Mouse (Mus musculus): Measurements from ENCODE around the gene Tob2. TPM values are rescaled to one million over a fixed set of nuclear protein-coding genes. Genes with fewer than 3 reads are reported as not detected.

The Tob2 gene
- polyA plus RNA-seq, 1 experiment: 21.0 TPM

- peaks cover 7% of the 10 kb centered on the region; the same call in 1 of the 2 replicates for H3K4me1 ChIP-seq (ENCODE audit: control insufficient read depth, insufficient read depth, low read length)
- TF ChIP-seq POLR2A (IDR thresholded peaks at IDR 0.05; ENCODE audit: extremely low read depth, insufficient read depth, low read length): no peak
- TF ChIP-seq CTCF (IDR thresholded peaks at IDR 0.05; ENCODE audit: extremely low read depth, insufficient read depth, low read length): no peak
- no peak overlapping the region for H3K4me3 ChIP-seq (ENCODE audit: insufficient read depth, low read length)
- no peak overlapping the region for H3K27ac ChIP-seq (ENCODE audit: insufficient read depth, low read length)
These were observed 40.2 kb downstream of the Tob2 start for GRCm38 (mm10) chr15:81818404-81818803.

GRCm38 (mm10) chr15:81814716-81815370 is 43.8 kb downstream of the Tob2 start:
- TF ChIP-seq POLR2A (IDR thresholded peaks at IDR 0.05; ENCODE audit: extremely low read depth, insufficient read depth, low read length) (0 out of 2 replicates have a peak, but pooled peaks have one; percentile 18), CTCF (IDR thresholded peaks at IDR 0.05; ENCODE audit: extremely low read depth, insufficient read depth, low read length) (no peak)

GRCm38 (mm10) chr15:81813986-81814705 is 44.5 kb downstream of the Tob2 start:
- Histone ChIP-seq H3K4me3 (ENCODE audit: insufficient read depth, low read length) (no peak overlapping the region), H3K27ac (ENCODE audit: insufficient read depth, low read length) (peak overlapping the region; percentile 0; the same call in 1 of the 2 replicates), H3K4me1 (ENCODE audit: control insufficient read depth, insufficient read depth, low read length) (peaks cover 13% of the 10 kb centered on the region; the same call in 1 of the 2 replicates)
- no peak for TF ChIP-seq CTCF (IDR thresholded peaks at IDR 0.05; ENCODE audit: extremely low read depth, insufficient read depth, low read length)
- no peak for TF ChIP-seq POLR2A (IDR thresholded peaks at IDR 0.05; ENCODE audit: extremely low read depth, insufficient read depth, low read length)

More at GRCm38 (mm10) chr15:81814716-81815370, 43.8 kb downstream of the Tob2 start:
- Histone ChIP-seq H3K27ac (ENCODE audit: insufficient read depth, low read length) (no peak overlapping the region), H3K4me1 (ENCODE audit: control insufficient read depth, insufficient read depth, low read length) (peaks cover 13% of the 10 kb centered on the region; the same call in 1 of the 2 replicates), H3K4me3 (ENCODE audit: insufficient read depth, low read length) (no peak overlapping the region)

GRCm38 (mm10) chr15:81812696-81813631 is 45.6 kb downstream of the Tob2 start:
- Histone ChIP-seq H3K4me3 (ENCODE audit: insufficient read depth, low read length) (peak overlapping the region; percentile 52), H3K4me1 (ENCODE audit: control insufficient read depth, insufficient read depth, low read length) (peaks cover 16% of the 10 kb centered on the region; the same call in 1 of the 2 replicates), H3K27ac (ENCODE audit: insufficient read depth, low read length) (peak overlapping the region; percentile 73)
- TF ChIP-seq CTCF (IDR thresholded peaks at IDR 0.05; ENCODE audit: extremely low read depth, insufficient read depth, low read length) (no peak), POLR2A (IDR thresholded peaks at IDR 0.05; ENCODE audit: extremely low read depth, insufficient read depth, low read length) (no peak)

GRCm38 (mm10) chr15:81812287-81812686 is 46.3 kb downstream of the Tob2 start:
- TF ChIP-seq CTCF (IDR thresholded peaks at IDR 0.05; ENCODE audit: extremely low read depth, insufficient read depth, low read length) (no peak), POLR2A (IDR thresholded peaks at IDR 0.05; ENCODE audit: extremely low read depth, insufficient read depth, low read length) (0 out of 2 replicates have a peak, but pooled peaks have one; percentile 13)
- peaks cover 16% of the 10 kb centered on the region; the same call in 1 of the 2 replicates for H3K4me1 ChIP-seq (ENCODE audit: control insufficient read depth, insufficient read depth, low read length)
- peak overlapping the region; percentile 52 for H3K4me3 ChIP-seq (ENCODE audit: insufficient read depth, low read length)
- peak overlapping the region; percentile 73 for H3K27ac ChIP-seq (ENCODE audit: insufficient read depth, low read length)

GRCm38 (mm10) chr15:81811599-81811996 is 47.0 kb downstream of the Tob2 start:
- TF ChIP-seq POLR2A (IDR thresholded peaks at IDR 0.05; ENCODE audit: extremely low read depth, insufficient read depth, low read length) (no peak), CTCF (IDR thresholded peaks at IDR 0.05; ENCODE audit: extremely low read depth, insufficient read depth, low read length) (no peak)
- Histone ChIP-seq H3K4me1 (ENCODE audit: control insufficient read depth, insufficient read depth, low read length) (peaks cover 16% of the 10 kb centered on the region; the same call in 1 of the 2 replicates), H3K4me3 (ENCODE audit: insufficient read depth, low read length) (peak overlapping the region; percentile 52), H3K27ac (ENCODE audit: insufficient read depth, low read length) (peak overlapping the region; percentile 73)

GRCm38 (mm10) chr15:81810671-81811598 is 47.7 kb downstream of the Tob2 start:
- TF ChIP-seq POLR2A (IDR thresholded peaks at IDR 0.05; ENCODE audit: extremely low read depth, insufficient read depth, low read length): peak; percentile 72
- TF ChIP-seq CTCF (IDR thresholded peaks at IDR 0.05; ENCODE audit: extremely low read depth, insufficient read depth, low read length): no peak
- peak overlapping the region; percentile 99 for H3K27ac ChIP-seq (ENCODE audit: insufficient read depth, low read length)
- peak overlapping the region; percentile 52 for H3K4me3 ChIP-seq (ENCODE audit: insufficient read depth, low read length)

GRCm38 (mm10) chr15:81810150-81810549 is 48.4 kb downstream of the Tob2 start:
- peak overlapping the region; percentile 98 for H3K27ac ChIP-seq (ENCODE audit: insufficient read depth, low read length)
- H3K4me1 ChIP-seq (ENCODE audit: control insufficient read depth, insufficient read depth, low read length): peaks cover 19% of the 10 kb centered on the region
- H3K4me3 ChIP-seq (ENCODE audit: insufficient read depth, low read length): peak overlapping the region; percentile 52
- TF ChIP-seq CTCF (IDR thresholded peaks at IDR 0.05; ENCODE audit: extremely low read depth, insufficient read depth, low read length) (no peak), POLR2A (IDR thresholded peaks at IDR 0.05; ENCODE audit: extremely low read depth, insufficient read depth, low read length) (peak; percentile 65)

More at GRCm38 (mm10) chr15:81810671-81811598, 47.7 kb downstream of the Tob2 start:
- peaks cover 16% of the 10 kb centered on the region; the same call in 1 of the 2 replicates for H3K4me1 ChIP-seq (ENCODE audit: control insufficient read depth, insufficient read depth, low read length)
